Mouse (Mus musculus) liver, embryonic 14.5 days (tissue): ENCODE results near the gene Eif4a1. TPM values are rescaled to one million over a fixed set of nuclear protein-coding genes. Genes with fewer than 3 reads are reported as not detected.

Experiments
- ATAC-seq: fragments of 200-750 bp; cut with Nextera tagmentation; 2 replicates; pipeline ENCODE4 v1.8.0; 2017; ENCODE audit warnings: moderate number of reproducible peaks, mild to moderate bottlenecking, moderate library complexity; ENCODE audit not compliant: insufficient read depth
- DNase-seq, 3 experiments: peaks; one replicate each; pipeline ENCODE4 v3.0.0-alpha.2; 2012 to 2013; ENCODE audit warnings: low read depth in 3 of 3, low spot score in 3 of 3
- H3K27ac ChIP-seq: fragments of 300-500 bp; sonication (generic); 2 replicates; pipeline ENCODE4 v1.5.1; 2014; ENCODE audit warnings: moderate library complexity, mild to moderate bottlenecking, control low read depth, inconsistent platforms
- H3K27me3 ChIP-seq: fragments of 300-500 bp; sonication (generic); 2 replicates; pipeline ENCODE4 v1.6.1; 2014; ENCODE audit warnings: mild to moderate bottlenecking, low read length, moderate library complexity; ENCODE audit not compliant: control insufficient read depth, insufficient read depth
- H3K36me3 ChIP-seq: fragments of 300-500 bp; sonication (generic); replicated peaks from 2 replicates; pipeline ENCODE4 v1.6.1; 2014; ENCODE audit warnings: low read depth; ENCODE audit not compliant: control insufficient read depth, insufficient read depth
- H3K4me1 ChIP-seq, 2 experiments: fragments of 200-500 bp in 1 of 2; fragments of 300-500 bp in 1 of 2; sonication (generic) in 1 of 2; replicated peaks; 2 replicates each; pipeline ENCODE4 v1.6.1; 2012 to 2014; ENCODE audit warnings: antibody characterized with exemption in 1 of 2, inconsistent platforms in 1 of 2, low read length in 1 of 2; ENCODE audit not compliant: control insufficient read depth in 2 of 2, insufficient read depth in 2 of 2
- H3K4me2 ChIP-seq: fragments of 300-500 bp; sonication (generic); 2 replicates; pipeline ENCODE4 v1.6.1; 2014; ENCODE audit warnings: low read depth, mild to moderate bottlenecking, control low read depth, moderate library complexity
- H3K4me3 ChIP-seq, 2 experiments: fragments of 200-500 bp in 1 of 2; fragments of 300-500 bp in 1 of 2; sonication (generic) in 1 of 2; 2 replicates each; pipeline ENCODE4 v1.5.1; 2012 to 2014; ENCODE audit warnings: low read depth in 2 of 2, low read length in 2 of 2, mild to moderate bottlenecking in 2 of 2, control low read depth in 1 of 2, inconsistent platforms in 1 of 2, moderate library complexity in 1 of 2; ENCODE audit not compliant: insufficient read depth in 1 of 2
- H3K9ac ChIP-seq: fragments of 300-500 bp; sonication (generic); replicated peaks from 2 replicates; pipeline ENCODE4 v1.6.1; 2014; ENCODE audit warnings: mild to moderate bottlenecking, control low read depth, moderate library complexity
- H3K9me3 ChIP-seq: fragments of 300-500 bp; sonication (generic); 2 replicates; pipeline ENCODE4 v1.6.1; 2016; ENCODE audit warnings: low read length, mixed read lengths; ENCODE audit not compliant: control insufficient read depth
- CTCF ChIP-seq: IDR thresholded peaks from 2 replicates; pipeline ENCODE4 v1.5.1; 2016; ENCODE audit warnings: antibody characterized with exemption, low read depth, control low read depth
- EP300 ChIP-seq: IDR thresholded peaks from 2 replicates; pipeline ENCODE4 v1.6.1; 2016; ENCODE audit warnings: antibody characterized with exemption, low read depth
- WGBS: fragments of 180-500 bp; shearing (Covaris S2); extraction: QIAGEN DNeasy Blood & Tissue Kit; methylation state at CpG from one replicate; pipeline ENCODE4 v1.1.7; 2014; ENCODE audit not compliant: insufficient replicate concordance; 5-methylcytosine and 5-hydroxymethylcytosine counted together
- polyA plus RNA-seq, 2 experiments: library from polyadenylated mRNA; depleted of rRNA in 1 of 2; stranded (reverse) in 1 of 2; unstranded in 1 of 2; fragments of >200 nt; fragmentation: Nextera tagmentation in 1 of 2; extraction: Ambion mirVana in 1 of 2; gene quantifications; 2 replicates each; pipeline versions ENCODE4 v1.2.1 to v1.2.3; 2012 to 2014

Eif4a1 gene
- polyA plus RNA-seq, 2 experiments: 316 to 420 TPM

DNA sequence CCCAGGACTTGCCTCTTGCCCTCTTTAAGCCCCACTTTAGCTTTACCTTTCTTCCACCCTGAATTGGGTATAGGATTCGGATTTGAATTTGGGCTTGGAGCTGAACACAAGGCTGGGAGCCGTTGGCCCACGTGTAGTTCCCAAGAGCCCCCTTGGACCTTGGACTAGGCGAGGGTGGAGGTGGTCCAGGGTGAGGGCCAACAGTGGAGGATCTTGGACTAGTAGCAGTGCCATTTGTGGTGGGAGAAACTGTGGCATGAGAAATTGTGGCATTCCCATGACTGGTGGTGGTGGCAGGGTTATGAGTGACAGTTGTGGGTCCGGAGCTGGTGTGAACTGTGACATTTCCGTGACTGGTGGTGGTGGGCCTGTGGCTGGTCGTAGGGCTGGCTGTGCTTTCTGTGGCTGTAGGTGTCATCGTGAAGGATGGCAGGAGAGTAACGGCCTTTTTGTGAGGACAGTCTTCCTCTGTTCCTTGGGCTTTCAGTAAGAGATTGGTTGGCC is 6.7 kb downstream of the Eif4a1 start:
- peaks cover 61% of the 10 kb centered on the region for H3K36me3 ChIP-seq
- H3K4me3 ChIP-seq: no peak overlapping the region
- DNase-seq (no peak), ATAC-seq (no peak)
- 65% methylated on average over 9 of the region's 9 CpGs for WGBS
- H3K9ac ChIP-seq: no peak overlapping the region; the same call in 1 of the 2 replicates
- TF ChIP-seq EP300 (no peak), CTCF (no peak)
- H3K27ac ChIP-seq: no peak overlapping the region
- peaks cover 21 to 28% of the 10 kb centered on the region in 2 experiments for H3K4me1 ChIP-seq
- no peaks in the 10 kb centered on the region for H3K27me3 ChIP-seq
- no peak overlapping the region for H3K4me2 ChIP-seq
- no peaks in the 10 kb centered on the region for H3K9me3 ChIP-seq

DNA sequence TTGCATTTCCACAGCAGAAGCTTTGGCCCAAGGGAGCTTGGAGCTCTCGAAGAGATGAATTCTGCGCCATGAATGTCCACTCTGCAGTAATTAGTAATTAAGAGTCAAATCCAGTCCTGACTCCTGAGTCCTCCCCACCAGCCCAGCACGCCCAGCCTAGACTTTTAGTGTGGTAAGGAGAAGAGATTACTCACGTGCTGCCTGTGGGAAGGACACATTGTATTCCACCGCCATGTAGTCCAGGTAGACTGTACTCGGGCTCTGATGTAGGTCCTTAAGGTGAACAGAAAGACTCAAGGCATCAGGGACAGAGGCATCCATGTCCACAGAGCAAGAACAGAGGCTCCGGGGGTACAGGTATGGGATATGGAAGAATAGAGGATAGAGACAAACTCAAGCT is 7.4 kb downstream of the Eif4a1 start:
- Histone ChIP-seq H3K27me3 (no peaks in the 10 kb centered on the region), H3K9me3 (no peaks in the 10 kb centered on the region), H3K36me3 (peaks cover 54% of the 10 kb centered on the region), H3K27ac (no peak overlapping the region), H3K4me3 (no peak overlapping the region), H3K4me2 (no peak overlapping the region), H3K9ac (no peak overlapping the region), H3K4me1 (peaks cover 21 to 24% of the 10 kb centered on the region in 2 experiments)
- ATAC-seq: no peak
- TF ChIP-seq CTCF (no peak), EP300 (no peak)
- 81% methylated on average over 7 of the region's 7 CpGs for WGBS
- no peak for DNase-seq

DNA sequence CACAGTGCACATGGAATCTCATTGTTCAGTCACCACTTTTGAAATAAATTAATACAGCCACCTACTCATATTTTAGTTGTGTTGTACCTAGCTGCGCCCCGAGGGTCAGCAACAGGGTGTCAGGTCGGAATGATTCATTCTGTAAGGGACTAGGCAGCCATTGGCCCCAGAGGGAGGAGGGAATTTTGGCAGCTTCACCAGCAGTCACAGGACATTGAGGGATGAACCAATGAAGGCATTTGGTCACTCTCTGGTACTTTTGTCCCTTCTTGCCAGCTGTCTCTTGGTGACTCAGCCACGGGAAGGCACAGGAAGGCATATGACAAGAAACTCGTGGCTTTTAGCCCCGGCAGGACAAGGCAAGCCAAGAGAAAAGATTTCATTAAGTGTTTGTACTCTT is 8.4 kb downstream of the Eif4a1 start:
- DNase-seq (no peak), ATAC-seq (no peak)
- H3K36me3 ChIP-seq: peaks cover 47% of the 10 kb centered on the region
- no peak overlapping the region for H3K4me3 ChIP-seq
- H3K4me2 ChIP-seq: peak overlapping the region; percentile 74
- no peak overlapping the region for H3K9ac ChIP-seq
- no peak overlapping the region; the same call in 1 of the 2 replicates for H3K27ac ChIP-seq
- TF ChIP-seq EP300 (no peak), CTCF (no peak)
- peaks cover 19% of the 10 kb centered on the region in 2 experiments for H3K4me1 ChIP-seq
- H3K27me3 ChIP-seq: no peaks in the 10 kb centered on the region
- no peaks in the 10 kb centered on the region for H3K9me3 ChIP-seq
- 73% methylated on average over 6 of the region's 6 CpGs for WGBS

DNA sequence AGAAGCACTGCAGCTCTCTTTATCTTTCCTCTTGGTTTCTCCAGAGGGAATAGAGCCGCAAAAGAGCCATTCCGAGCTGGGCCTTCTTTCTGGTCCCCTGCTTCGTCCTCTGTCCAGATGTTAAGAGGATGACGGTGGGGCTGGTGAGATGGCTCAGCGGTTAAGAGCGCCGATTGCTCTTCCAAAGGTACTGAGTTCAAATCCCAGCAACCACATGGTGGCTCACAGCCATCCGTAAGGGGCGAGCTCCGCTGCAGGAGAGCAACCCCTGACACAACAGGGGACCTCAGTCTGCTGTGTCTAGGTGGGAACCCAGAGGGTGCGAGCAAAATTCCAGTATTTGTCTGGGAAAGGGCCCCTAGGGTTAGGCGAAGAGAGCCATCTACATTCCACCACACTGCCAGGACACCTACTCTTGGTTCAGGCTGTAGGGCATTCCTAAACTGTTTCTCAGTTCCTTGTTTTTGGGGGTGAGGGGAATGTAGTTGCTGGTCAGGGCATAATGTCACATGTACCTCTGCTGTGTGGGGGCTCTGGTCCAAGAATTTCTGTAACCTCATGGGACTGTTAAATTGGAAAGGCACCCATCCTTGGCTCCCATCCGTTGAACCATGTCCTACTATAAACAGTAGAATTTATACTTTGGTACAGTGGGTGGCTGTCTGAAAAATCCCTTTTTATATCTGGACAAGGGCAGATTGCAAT is 9.1 kb downstream of the Eif4a1 start:
- no peaks in the 10 kb centered on the region for H3K9me3 ChIP-seq
- peaks cover 47% of the 10 kb centered on the region for H3K36me3 ChIP-seq
- peak overlapping the region; percentile 74 for H3K4me2 ChIP-seq
- no peak for DNase-seq
- peak overlapping the region; percentile 81 for H3K27ac ChIP-seq
- no peak for ATAC-seq
- 58% methylated on average over 13 of the region's 13 CpGs for WGBS
- no peaks in the 10 kb centered on the region for H3K27me3 ChIP-seq
- peak overlapping the region; percentile 64 to 76 for H3K4me3 ChIP-seq
- H3K4me1 ChIP-seq: peaks cover 19% of the 10 kb centered on the region in 2 experiments
- peak overlapping the region; percentile 60 for H3K9ac ChIP-seq
- no peak for TF ChIP-seq CTCF
- no peak for TF ChIP-seq EP300

DNA sequence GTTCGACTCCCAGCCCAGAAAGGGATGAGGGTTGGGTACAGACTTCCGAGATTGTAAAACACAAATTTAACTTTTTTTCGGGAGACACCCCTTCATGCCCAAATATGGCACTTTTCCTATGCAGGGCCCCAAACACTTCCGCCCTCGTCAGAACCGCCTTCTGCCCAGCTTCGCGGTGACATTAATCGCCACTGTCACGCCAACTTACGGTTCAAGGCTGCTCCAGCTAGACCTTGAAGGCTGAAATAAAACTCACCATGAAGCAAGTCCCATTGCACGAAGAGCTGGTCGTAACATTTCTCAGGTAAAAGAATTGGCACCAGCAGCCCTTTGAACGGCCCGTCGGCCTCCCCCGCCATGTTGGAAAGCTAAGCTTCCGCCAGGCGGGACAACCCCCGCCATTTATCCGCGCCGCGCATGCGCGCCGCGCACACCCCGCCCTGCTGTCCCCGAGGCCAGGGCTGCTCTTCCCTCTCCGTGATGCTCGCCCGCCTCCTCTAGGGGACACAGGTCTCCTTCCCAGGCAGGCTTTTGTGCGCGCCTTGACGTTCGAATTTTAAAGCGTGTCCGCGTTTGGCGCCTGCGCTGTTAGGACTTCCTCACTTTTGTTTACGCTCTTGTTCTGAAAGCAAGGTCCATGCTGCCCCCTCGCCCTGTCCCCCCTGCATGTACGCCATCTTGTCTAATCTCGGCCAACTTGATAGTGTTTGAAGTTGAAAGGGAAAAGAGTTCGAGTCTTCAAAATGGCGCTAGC is 9.8 kb downstream of the Eif4a1 start, which contains the start of gene Mpdu1:
Mpdu1 (minus strand) TSS at position 430 of the 754 bp plus-strand sequence.
- peak within 1 kb of the TSS; percentile 81 for H3K27ac ChIP-seq
- under 1% methylated on average over 48 of the region's 48 CpGs for WGBS
- peak within 1 kb of the TSS; percentile 74 for H3K4me2 ChIP-seq
- peak within 1 kb of the TSS; percentile 60 for H3K9ac ChIP-seq
- no peaks in the 10 kb centered on the region for H3K27me3 ChIP-seq
- peaks cover 42% of the 10 kb centered on the region for H3K36me3 ChIP-seq
- no peaks in the 10 kb centered on the region for H3K9me3 ChIP-seq
- peak within 1 kb of the TSS; percentile 64 to 98 for H3K4me3 ChIP-seq
- ATAC-seq (peak; percentile 93), DNase-seq (peak; percentile 90 to 92 (median 91))
- H3K4me1 ChIP-seq: peaks cover 19% of the 10 kb centered on the region in 2 experiments
- TF ChIP-seq EP300 (peak; percentile 33), CTCF (peak; percentile 75)
